Mouse (Mus musculus) kidney, postnatal 0 days (tissue): Measurements from ENCODE around the gene Art4. TPM values are rescaled to one million over a fixed set of nuclear protein-coding genes. Genes with fewer than 3 reads are reported as not detected.

Experiments
- ATAC-seq: fragments of 200-750 bp; cut with Nextera tagmentation; replicated peaks from 2 replicates; pipeline ENCODE4 v1.8.0; 2017; ENCODE audit warnings: low read depth, moderate number of reproducible peaks, moderate TSS enrichment, moderate library complexity; ENCODE audit not compliant: low FRiP score
- DNase-seq: peaks from one replicate; pipeline ENCODE4 v3.0.0-alpha.2; 2016; ENCODE audit warnings: low spot score
- H3K27ac ChIP-seq: fragments of 300-500 bp; sonication (generic); 2 replicates; pipeline ENCODE4 v1.5.1; 2014; ENCODE audit warnings: mild to moderate bottlenecking
- H3K27me3 ChIP-seq: fragments of 300-500 bp; sonication (generic); 2 replicates; pipeline ENCODE4 v1.6.1; 2014; ENCODE audit warnings: low read length, mixed read lengths; ENCODE audit not compliant: insufficient read depth
- H3K36me3 ChIP-seq: fragments of 300-500 bp; sonication (generic); 2 replicates; pipeline ENCODE4 v1.6.1; 2014; ENCODE audit warnings: low read length, mixed read lengths; ENCODE audit not compliant: insufficient read depth
- H3K4me1 ChIP-seq: fragments of 300-500 bp; sonication (generic); replicated peaks from 2 replicates; pipeline ENCODE4 v1.6.1; 2014; ENCODE audit warnings: antibody characterized with exemption, low read length, mixed read lengths; ENCODE audit not compliant: insufficient read depth
- H3K4me2 ChIP-seq: fragments of 300-500 bp; sonication (generic); 2 replicates; pipeline ENCODE4 v1.6.1; 2014; ENCODE audit warnings: mild to moderate bottlenecking, low read length, moderate library complexity, mixed read lengths
- H3K4me3 ChIP-seq: fragments of 300-500 bp; sonication (generic); replicated peaks from 2 replicates; pipeline ENCODE4 v1.5.1; 2014; ENCODE audit warnings: low read depth, low read length
- H3K9ac ChIP-seq: fragments of 300-500 bp; sonication (generic); 2 replicates; pipeline ENCODE4 v1.6.1; 2014; ENCODE audit warnings: low read depth, low read length
- H3K9me3 ChIP-seq: fragments of 300-500 bp; sonication (generic); replicated peaks from 2 replicates; pipeline ENCODE4 v1.6.1; 2016; ENCODE audit warnings: low read length, inconsistent platforms, mixed read lengths
- CTCF ChIP-seq: IDR thresholded peaks from 2 replicates; pipeline ENCODE4 v1.5.1; 2016; ENCODE audit warnings: antibody characterized with exemption, low read depth, mild to moderate bottlenecking, moderate library complexity
- WGBS: fragments of 180-500 bp; shearing (Covaris S2); extraction: QIAGEN DNeasy Blood & Tissue Kit; methylation state at CpG from one replicate; pipeline ENCODE4 v1.1.7; 2014; 5-methylcytosine and 5-hydroxymethylcytosine counted together
- polyA plus RNA-seq: library from polyadenylated mRNA; unstranded; fragments of >200 nt; fragmentation: Nextera tagmentation; extraction: Ambion mirVana; gene quantifications from 2 replicates; pipeline ENCODE4 v1.2.1, GENCODE M21; 2015

Gene Art4
- polyA plus RNA-seq, 1 experiment from 2014 or later, result 7.4 TPM

DNA sequence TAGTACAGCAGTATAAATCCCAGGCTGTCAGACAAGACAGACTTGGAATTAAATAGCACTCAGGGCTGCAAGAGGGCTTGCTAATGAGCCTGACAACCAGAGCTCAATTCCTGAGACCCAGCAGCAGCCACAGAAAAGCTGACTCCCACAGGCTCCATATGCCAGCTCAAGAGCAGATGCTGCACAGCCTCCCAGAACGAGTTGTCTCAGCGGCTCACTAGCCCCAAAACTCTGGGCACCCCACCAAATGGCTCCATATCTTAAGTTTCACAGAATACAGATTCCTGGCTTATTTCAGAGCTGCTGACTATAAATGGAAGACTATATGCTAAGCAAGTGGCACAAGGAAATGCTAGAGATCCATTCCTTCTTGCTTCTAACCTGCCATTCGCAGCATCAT lies 40.0 kb downstream of the Art4 start:
- Histone ChIP-seq H3K27me3 (no peaks in the 10 kb centered on the region), H3K4me2 (no peak overlapping the region), H3K27ac (no peak overlapping the region), H3K9me3 (no peaks in the 10 kb centered on the region), H3K4me1 (no peaks in the 10 kb centered on the region), H3K4me3 (no peak overlapping the region), H3K9ac (no peak overlapping the region), H3K36me3 (peaks cover 87% of the 10 kb centered on the region)
- 92% methylated on average over 3 of the region's 3 CpGs for WGBS
- TF ChIP-seq CTCF, result no peak
- ATAC-seq (no peak), DNase-seq (no peak)

DNA sequence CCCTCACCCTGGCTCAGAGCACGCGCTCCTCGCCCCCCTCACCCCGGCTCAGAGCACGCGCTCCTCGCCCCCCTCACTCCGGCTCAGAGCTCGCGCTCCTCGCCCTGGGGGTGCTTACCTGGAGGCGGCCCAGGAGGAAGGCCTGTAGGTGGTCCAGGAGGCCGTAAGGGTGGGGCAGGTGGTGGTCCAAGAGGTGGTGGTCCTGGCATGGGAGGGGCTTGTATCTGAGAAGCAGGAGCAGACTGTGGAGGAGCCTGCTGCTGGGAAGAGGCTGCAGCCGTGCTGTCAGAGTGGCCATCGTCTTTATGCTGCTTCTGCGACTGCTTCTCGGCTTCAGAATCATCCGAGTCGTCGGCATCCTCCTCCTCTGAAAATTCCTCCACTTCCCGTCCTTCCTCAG lies 40.7 kb downstream of the Art4 start:
- no peak overlapping the region for H3K4me2 ChIP-seq
- H3K27ac ChIP-seq, result no peak overlapping the region
- no peaks in the 10 kb centered on the region for H3K4me1 ChIP-seq
- no peak for ATAC-seq
- H3K27me3 ChIP-seq, result no peaks in the 10 kb centered on the region
- H3K36me3 ChIP-seq, result peaks cover 86% of the 10 kb centered on the region
- H3K9ac ChIP-seq, result no peak overlapping the region
- WGBS, result 93% methylated on average over 21 of the region's 21 CpGs
- no peak for DNase-seq
- H3K9me3 ChIP-seq, result no peaks in the 10 kb centered on the region
- no peak overlapping the region for H3K4me3 ChIP-seq
- no peak for TF ChIP-seq CTCF

DNA sequence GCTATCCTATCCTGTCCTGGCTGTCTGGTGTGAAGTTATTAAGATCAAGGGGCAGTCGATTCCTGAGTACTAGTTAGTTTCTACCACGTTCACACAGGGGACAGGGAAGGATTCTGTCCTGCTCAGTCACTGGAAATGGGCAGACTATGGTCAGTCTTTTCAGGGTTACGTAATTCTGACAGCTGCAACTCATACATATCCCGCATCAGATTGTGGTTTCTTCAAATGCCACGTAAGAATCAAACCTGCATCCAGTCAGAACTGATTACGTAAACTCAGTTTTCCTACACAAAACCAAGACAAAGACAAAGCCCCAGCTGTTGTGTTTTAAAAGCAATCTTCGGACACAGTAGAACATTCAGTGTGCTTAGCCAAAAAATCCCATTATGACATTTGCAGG lies 42.2 kb downstream of the Art4 start:
- no peak for TF ChIP-seq CTCF
- no peak overlapping the region for H3K4me2 ChIP-seq
- H3K9me3 ChIP-seq, result no peaks in the 10 kb centered on the region
- no peak overlapping the region for H3K4me3 ChIP-seq
- no peaks in the 10 kb centered on the region for H3K27me3 ChIP-seq
- ATAC-seq (no peak), DNase-seq (no peak)
- WGBS, result 96% methylated on average over 7 of the region's 7 CpGs
- no peak overlapping the region for H3K9ac ChIP-seq
- H3K36me3 ChIP-seq, result peaks cover 72% of the 10 kb centered on the region
- no peak overlapping the region for H3K27ac ChIP-seq
- no peaks in the 10 kb centered on the region for H3K4me1 ChIP-seq

DNA sequence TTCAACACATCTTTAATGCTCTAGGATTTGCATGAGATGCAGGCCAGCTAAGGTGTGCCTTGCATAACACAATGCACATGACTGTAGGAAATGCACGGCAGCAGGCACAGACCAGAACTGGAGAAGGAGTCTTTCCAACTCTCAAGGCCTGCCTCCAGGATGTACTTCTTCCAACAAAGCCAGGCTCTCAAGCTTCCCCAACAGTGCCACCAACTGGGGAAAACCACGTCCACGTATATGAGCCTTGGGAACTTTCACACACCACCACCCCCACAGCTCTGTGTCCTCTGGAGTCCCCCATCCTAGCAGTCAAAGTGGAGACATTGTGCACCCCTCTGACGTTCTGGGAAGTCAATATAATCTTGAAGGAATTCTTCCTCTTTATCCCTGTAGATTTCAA lies 44.4 kb downstream of the Art4 start:
- Histone ChIP-seq H3K9me3 (no peaks in the 10 kb centered on the region), H3K4me2 (no peak overlapping the region), H3K9ac (no peak overlapping the region), H3K27me3 (no peaks in the 10 kb centered on the region), H3K4me1 (peaks cover 7% of the 10 kb centered on the region), H3K36me3 (peaks cover 52% of the 10 kb centered on the region), H3K4me3 (no peak overlapping the region), H3K27ac (no peak overlapping the region)
- DNase-seq (no peak), ATAC-seq (no peak)
- 34% methylated on average over 4 of the region's 4 CpGs for WGBS
- peak; percentile 41; the same call in 1 of the 2 replicates for TF ChIP-seq CTCF

DNA sequence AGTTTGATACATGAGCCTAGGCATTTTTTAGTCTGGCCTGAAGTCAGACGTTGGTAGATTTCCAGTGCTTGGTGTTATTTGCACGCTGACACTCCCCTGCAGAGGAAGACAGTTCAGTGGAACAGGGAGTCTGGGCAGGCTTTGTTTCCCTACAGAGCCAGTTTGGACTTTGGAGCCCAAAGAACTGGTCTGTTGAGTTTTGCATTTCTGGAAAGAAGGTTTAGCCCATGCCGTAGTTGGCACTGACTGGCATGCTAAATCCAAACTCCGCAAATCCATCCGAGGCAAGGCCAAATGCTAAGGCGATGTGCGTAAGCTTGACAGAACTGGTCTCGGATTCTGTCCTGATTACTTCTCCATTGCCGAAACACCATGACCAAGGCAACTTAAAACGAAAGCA lies 46.3 kb downstream of the Art4 start:
- Histone ChIP-seq H3K4me1 (peaks cover 7% of the 10 kb centered on the region), H3K9ac (no peak overlapping the region), H3K27ac (no peak overlapping the region), H3K4me2 (no peak overlapping the region), H3K9me3 (no peaks in the 10 kb centered on the region), H3K4me3 (no peak overlapping the region), H3K27me3 (no peaks in the 10 kb centered on the region), H3K36me3 (peaks cover 34% of the 10 kb centered on the region)
- ATAC-seq (no peak), DNase-seq (no peak)
- TF ChIP-seq CTCF, result no peak
- 85% methylated on average over 10 of the region's 10 CpGs for WGBS

DNA sequence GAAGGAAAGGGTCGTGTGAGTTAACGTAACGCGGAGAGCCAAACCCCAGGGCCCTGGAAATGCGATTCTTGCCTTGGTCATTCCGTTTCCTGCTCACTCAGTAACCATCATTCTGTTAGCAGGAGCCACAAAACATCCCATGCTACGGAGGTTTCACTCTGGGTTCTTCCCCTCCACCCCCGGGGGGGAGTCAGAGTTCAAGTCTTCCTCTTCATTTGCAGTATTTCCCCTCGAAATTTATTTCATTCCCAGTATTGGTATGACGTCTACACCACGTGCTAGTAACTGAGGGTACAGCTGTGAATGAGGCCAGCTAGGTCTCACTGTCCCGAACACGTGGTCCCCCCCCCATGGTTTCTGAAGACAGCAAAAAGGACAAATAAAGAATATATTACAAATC lies 47.9 kb downstream of the Art4 start:
- no peak overlapping the region for H3K9ac ChIP-seq
- DNase-seq, result no peak
- ATAC-seq, result no peak

DNA sequence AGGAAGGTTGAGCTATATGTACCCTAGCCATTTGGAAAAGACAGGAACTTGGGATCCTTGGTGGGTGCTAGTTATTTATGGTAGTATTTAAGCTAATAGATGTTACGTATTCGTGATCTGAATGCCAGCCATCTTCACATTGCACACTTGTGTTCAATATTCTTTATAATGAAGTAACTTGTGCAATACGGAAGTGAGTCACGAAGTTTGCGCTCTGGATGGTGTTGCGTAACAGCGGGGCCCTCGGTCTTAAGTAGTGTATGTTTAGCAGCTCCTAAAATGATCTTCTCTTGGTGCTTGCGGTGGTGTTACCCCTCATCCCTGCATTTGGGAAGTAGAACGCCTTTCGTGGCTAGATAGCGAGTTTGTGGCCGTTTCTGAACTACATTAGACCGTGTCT lies 48.5 kb downstream of the Art4 start:
- H3K4me3 ChIP-seq, result peak overlapping the region; percentile 61
- H3K27ac ChIP-seq, result 0 out of 2 replicates have a peak overlapping the region, but pooled peaks have one; percentile 84
- H3K27me3 ChIP-seq, result no peaks in the 10 kb centered on the region
- H3K4me1 ChIP-seq, result peaks cover 7% of the 10 kb centered on the region
- H3K4me2 ChIP-seq, result peak overlapping the region; percentile 87
- H3K36me3 ChIP-seq, result peaks cover 20% of the 10 kb centered on the region
- TF ChIP-seq CTCF, result no peak
- ATAC-seq, result no peak
- H3K9ac ChIP-seq, result peak overlapping the region; percentile 68
- WGBS, result 35% methylated on average over 14 of the region's 14 CpGs
- no peak for DNase-seq
- H3K9me3 ChIP-seq, result no peaks in the 10 kb centered on the region

More for the DNA sequence above, 47.9 kb downstream of the Art4 start:
- Histone ChIP-seq H3K36me3 (peaks cover 26% of the 10 kb centered on the region), H3K4me1 (peaks cover 7% of the 10 kb centered on the region), H3K9me3 (no peaks in the 10 kb centered on the region), H3K27ac (no peak overlapping the region), H3K4me2 (peak overlapping the region; percentile 87), H3K27me3 (no peaks in the 10 kb centered on the region), H3K4me3 (peak overlapping the region; percentile 61)
- WGBS, result 69% methylated on average over 13 of the region's 13 CpGs
- TF ChIP-seq CTCF, result no peak
